Mouse (Mus musculus) erythroblast, embryonic 14.5 days (primary cell): ENCODE data around the gene Gna14.

Source experiments
- GATA1 ChIP-seq: IDR thresholded peaks from 2 replicates; pipeline ENCODE4 v1.6.1; 2012; ENCODE audit warnings: low read length, inconsistent platforms, mixed read lengths
- TAL1 ChIP-seq: IDR thresholded peaks from 3 replicates; pipeline ENCODE4 v1.6.1; 2012; ENCODE audit warnings: low read length, inconsistent platforms, mixed read lengths

- TF ChIP-seq TAL1 (no peak), GATA1 (no peak)
Observed at GRCm38 (mm10) chr19:16584546-16584945, 149.0 kb downstream of the Gna14 start.
